Mouse (Mus musculus): Measurements from ENCODE around the gene Tmsb10. TPM values are rescaled to one million over a fixed set of nuclear protein-coding genes. Genes with fewer than 3 reads are reported as not detected.

The Tmsb10 gene
- total RNA-seq, 2 experiments from 2014 or later, result 61.2 to 79.8 TPM

GRCm38 (mm10) chr6:72916330-72916729, 42.2 kb downstream of the Tmsb10 start:
- intact Hi-C loops (cut with DNase I), result no loop called here
- no peak for DNase-seq

DNA sequence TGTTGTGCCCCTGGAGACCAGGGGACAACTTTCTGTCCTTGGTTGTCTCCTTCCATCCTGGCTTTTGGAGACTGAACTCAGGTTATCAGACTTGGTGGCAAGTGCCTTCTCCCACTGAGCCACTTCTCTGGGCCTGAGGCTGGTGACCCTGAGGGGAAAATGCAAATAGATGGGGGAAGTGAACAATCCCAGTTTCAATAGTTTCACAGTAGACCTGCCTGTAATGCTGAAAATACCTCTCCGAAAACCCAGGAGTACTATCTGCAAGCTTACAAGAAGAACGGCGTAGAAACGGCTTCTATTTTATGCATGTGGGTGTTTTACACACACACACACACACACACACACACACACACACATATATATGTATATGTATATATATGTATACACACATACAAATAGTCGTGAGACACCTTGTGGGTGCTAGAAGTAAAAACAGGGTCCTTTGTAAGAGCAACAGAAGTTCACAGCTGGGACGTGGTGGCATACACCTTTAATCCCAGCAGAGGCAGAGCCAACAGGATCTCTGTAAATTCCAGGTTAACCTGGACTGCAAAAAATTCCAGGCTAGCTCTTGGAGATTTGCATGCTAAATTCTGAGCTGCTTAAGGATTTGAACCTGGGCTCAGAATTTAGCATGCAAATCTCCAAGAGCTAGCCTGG, 44.3 kb downstream of the Tmsb10 start:
- intact Hi-C loops (cut with DNase I), result no loop called here
- DNase-seq, result no peak

- DNase-seq, result no peak
- intact Hi-C loops (cut with DNase I), result no loop called here
These were observed 47.3 kb downstream of the Tmsb10 start for GRCm38 (mm10) chr6:72911261-72911660.

Other genes with a start within 250 kb of the Tmsb10 start
- 1 to 10 TPM; 4.0 to 5.7 TPM for gene Tcf7l1, start 169.5 kb downstream of the Tmsb10 start, total RNA-seq (2021)
- gene Kcmf1, start 58.8 kb downstream of the Tmsb10 start, total RNA-seq (2021), result 100 to 1,000 TPM; 150 TPM